Mouse (Mus musculus): ENCODE measurements at regions not wholly inside any gene's neighbourhood (a gene's known extent, or its start where the extent isn't known, plus 50 kb on each side); places are given as distances from the start of the nearest gene placed in this dataset.

DNA sequence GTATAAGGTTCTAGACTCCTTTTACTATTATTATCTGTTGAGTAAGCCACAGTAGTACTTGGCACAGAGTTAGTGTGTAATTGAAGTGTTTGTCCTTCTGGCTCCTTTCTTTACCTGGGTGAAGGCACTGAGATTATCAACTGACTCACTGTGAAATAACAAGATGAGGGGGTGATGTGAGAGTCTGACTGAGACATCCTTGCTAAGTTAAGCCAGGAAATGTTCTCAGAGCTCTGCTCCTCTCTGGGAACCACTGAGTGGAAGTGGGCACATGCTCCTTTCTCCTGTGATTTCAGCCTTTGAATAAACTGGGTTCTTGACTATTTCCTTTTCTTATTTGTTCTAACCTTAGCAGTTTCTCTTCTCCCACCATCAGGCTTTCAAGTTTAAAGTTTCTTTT lies 380.7 kb upstream of the Prkcq start:
- no peak for ATAC-seq (replicated peaks; ENCODE audit: low read depth, poor library complexity, severe bottlenecking)

DNA sequence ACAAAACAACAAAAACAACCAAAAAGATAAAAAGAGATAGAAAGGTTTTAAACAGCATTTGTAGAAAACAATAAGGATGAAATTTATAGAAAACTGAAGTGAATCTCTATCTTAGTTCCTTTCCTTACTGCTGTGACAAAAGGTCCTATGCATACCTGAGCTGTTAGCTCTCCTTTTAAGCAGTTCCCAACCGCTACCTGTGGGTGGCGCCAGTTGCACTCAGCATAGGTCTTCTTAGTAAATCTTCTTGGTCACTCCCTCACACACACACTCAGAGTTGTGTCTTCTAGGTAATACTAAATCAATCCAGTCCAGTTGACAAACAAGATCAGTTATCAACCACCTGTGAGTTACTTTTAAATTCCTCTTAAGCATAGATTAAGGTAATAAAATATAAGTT lies 355.5 kb upstream of the Prkcq start:
- ATAC-seq (replicated peaks; ENCODE audit: low read depth, poor library complexity, severe bottlenecking), result no peak

DNA sequence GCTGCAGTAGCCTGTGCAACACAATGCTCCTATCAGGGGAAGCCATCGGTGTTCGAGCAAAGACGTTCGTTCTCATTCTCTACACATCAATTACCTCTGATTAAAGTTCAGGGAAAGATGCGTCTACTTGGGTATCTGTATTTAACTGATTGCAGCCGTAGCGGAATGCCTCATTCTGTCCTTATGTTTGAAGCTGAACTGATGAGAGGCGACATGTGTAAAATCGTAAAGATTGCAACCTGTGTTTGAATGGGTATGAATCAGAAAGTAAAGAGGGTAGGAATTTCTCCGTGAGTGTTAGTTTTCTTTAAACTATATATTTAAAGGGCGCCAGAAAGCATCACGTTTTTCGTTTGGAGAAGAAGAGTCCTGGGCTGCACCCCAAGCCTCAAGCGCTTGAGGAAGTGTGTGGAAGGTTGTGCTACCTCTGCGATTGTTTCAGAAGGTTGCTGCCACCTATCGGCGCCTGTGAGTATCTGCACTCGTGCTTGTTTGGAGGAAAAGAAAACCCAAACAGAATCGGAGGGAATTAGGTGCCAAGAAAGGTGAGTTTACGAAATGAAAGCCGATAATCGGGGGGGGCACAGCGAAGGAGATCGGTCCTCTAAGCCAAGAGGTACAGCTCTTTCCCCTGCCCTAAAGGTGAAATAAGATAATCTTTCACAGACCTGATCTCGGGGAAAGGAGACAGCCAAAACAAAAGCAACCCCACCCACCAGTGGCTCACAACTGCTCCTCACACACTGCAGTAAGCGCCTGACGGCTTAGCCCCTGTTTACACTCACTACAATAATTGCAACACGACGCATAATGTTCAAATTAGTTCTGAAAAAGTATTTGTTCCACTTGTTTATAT lies 346.4 kb upstream of the Prkcq start:
- peak; percentile 100 for ATAC-seq (replicated peaks; ENCODE audit: low read depth, poor library complexity, severe bottlenecking)

- no peak for ATAC-seq (replicated peaks; ENCODE audit: low read depth, poor library complexity, severe bottlenecking)
These were observed 345.7 kb upstream of the Prkcq start for GRCm38 (mm10) chr2:10826134-10826767.

DNA sequence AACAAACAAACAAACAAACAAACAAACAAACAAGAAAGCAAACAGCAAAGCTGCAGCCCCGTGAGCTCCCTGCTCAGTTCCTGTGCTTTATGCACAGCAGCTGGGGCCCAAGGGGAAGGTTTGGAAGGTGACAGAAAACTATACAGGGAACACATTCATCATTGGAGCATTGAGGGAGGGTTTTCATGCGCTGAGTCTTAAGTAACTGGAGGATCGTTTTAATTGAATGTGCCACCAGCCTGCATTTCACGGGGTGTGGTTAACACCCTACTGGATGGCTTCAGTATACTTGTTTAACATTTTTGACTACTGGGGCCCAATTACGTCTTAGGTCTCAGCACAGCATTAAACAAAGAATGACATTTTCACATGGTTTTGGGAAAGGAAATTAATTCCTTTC lies 331.9 kb upstream of the Prkcq start:
- ATAC-seq (replicated peaks; ENCODE audit: low read depth, poor library complexity, severe bottlenecking), result no peak

DNA sequence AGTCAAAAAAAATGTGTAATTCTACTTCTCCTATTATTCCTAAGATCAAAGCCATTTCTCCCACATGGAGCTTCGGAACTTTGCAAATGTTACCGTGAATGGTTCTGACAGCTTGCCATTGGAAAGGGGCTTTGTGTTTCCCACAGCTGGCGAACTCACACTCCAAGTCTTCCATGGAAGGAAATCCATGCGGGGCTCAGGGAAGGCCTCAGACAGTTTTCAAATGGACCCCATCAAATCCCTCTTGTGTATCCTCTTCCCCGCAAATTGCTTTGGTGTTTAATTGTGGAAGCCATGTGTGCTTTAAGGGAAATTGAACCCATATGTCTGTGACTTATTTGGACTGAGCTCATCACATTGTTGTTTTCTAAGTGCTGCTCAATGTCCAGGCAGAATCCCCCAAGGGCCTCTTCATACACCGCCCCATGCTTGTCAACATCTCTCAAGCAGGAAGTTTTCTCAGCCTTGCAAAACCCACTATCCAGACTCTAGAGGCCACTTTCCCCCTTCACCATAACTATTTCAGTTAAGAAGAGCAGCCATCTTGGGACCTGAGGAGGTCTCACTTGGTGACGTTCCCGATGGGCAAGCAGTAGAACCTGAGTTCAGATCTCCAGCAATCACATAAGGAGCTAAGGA lies 310.1 kb upstream of the Prkcq start:
- no peak for ATAC-seq (replicated peaks; ENCODE audit: low read depth, poor library complexity, severe bottlenecking)

DNA sequence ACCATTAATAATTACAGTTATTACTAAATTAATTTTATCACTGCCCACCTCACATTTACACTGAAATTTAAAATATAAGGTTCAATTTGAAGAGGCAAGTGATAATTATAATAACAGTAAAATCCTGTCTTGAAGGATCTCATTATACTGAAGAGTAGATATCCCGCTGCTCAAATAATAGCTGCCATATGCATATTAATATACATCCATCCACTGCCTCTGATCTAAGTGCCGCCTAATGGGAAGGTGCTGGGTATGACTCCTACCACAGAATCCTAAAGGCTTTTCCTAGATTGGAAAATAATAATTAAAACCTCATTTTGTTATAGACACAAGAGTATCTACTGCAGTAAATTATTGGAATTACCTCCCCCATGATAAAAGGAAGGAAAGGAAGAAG lies 307.5 kb upstream of the Prkcq start:
- no peak for ATAC-seq (replicated peaks; ENCODE audit: low read depth, poor library complexity, severe bottlenecking)

DNA sequence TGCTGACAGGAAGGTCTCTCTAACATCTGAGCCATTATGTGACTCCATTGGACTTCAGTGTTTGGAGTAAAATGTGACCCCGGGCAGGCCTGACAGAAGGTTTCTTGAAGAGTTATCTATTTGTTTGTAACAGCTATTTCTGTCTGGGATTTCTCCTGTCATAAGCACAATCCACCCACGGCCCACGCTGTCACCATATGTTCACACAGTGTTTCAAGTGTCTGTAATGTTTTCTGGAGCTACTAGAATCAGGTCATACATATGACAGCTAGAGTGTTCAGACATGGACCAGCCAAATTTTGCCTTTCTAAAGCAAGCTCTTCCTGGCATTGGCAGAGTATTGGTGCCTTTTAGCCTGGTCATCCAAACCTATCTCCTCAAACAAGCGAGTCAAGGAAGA lies 297.6 kb upstream of the Prkcq start:
- no peak for ATAC-seq (replicated peaks; ENCODE audit: low read depth, poor library complexity, severe bottlenecking)

- no peak for ATAC-seq (replicated peaks; ENCODE audit: low read depth, poor library complexity, severe bottlenecking)
These were observed 270.0 kb upstream of the Prkcq start for GRCm38 (mm10) chr2:10901926-10902325.

- ATAC-seq (replicated peaks; ENCODE audit: low read depth, poor library complexity, severe bottlenecking), result no peak
These were observed 252.0 kb upstream of the Prkcq start for GRCm38 (mm10) chr2:10919955-10920354.

- no peak for ATAC-seq (replicated peaks; ENCODE audit: low read depth, poor library complexity, severe bottlenecking)
These were observed 251.0 kb upstream of the Prkcq start for GRCm38 (mm10) chr2:10920686-10921485.

DNA sequence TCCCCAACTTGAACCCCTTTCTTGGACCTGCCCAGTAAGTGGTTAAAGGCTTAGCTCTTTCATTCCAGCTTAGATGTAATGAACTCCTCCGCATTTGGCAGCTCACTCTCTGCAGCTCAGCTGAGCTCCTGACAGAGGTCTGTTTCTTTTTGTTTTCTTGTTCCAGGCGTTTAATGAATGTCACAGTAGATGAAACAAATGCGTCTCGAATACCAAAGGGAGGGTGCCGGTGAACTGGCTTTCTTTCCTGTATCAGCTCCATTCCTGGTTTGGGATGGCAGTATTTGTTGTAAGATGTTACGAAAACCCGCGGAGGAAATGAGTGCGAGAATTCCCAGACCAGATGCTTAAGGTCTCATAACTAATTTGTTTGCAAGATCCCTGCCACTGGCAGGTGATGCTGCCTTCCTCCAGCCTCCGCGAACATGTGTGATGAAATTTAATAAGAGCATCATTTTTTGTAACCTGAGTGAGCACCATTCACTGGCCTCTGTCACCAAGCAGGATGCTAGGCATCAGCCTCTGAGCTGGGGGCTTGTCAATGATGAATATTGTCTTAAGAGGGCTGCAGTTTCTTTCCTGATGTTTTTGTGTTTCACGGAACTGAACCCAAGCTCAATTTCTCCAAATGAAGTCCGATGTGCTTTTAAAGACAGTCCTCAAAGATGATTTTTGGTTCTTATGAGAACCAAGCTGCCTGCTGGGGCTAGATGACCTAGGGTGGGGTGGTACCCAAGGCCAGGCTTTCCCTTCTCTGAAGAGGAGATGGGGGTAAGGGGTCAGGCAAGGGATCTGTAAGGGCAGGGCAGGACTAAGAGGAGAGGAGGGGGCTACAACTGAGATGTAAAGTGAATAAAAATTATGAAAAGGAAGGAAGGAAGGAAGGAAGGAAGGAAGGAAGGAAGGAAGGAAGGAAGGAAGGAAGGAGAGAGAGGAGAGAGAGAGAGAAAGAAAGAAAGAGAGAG lies 250.1 kb upstream of the Prkcq start:
- ATAC-seq (replicated peaks; ENCODE audit: low read depth, poor library complexity, severe bottlenecking), result no peak

- ATAC-seq (replicated peaks; ENCODE audit: low read depth, poor library complexity, severe bottlenecking), result no peak
These were observed 247.9 kb upstream of the Prkcq start for GRCm38 (mm10) chr2:10923984-10924383.

DNA sequence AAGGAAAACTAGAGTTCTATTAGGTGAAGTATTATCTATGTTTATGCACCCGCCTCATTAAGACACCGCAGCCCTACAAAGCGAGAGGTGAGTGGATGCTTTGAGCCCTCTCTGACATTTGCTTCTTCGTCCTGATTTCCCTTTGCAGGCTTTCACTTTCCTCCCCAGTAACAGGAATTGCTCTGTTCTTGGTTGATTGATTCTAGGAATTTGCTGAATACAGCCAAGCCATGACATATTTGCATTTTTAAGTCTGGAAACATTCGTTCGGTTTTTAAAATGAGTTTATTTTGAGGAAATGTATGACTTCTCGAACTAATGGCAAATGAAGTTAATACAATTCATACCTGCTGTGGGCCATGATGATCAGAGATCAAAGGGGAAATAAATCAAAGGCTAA lies 246.5 kb upstream of the Prkcq start:
- ATAC-seq (replicated peaks; ENCODE audit: low read depth, poor library complexity, severe bottlenecking), result no peak

DNA sequence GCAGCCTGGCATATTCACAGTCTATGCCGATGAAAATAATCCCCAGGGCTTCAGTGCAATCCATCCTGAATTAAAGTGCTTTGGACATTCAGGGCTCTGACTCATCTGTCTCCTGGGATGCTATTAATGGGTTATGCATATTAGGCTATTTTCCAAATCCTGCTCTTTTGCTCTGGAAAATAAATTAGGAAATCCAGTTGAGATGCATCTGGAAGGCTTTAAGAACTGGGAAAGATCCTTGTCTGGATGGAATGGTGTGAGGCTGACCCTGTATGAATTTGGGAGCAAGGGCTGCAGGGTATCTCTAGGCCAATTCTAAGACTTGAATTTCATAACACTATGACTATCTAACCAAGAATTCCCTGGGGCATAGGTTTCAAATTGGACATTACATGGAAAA lies 234.5 kb upstream of the Prkcq start:
- no peak for ATAC-seq (replicated peaks; ENCODE audit: low read depth, poor library complexity, severe bottlenecking)

DNA sequence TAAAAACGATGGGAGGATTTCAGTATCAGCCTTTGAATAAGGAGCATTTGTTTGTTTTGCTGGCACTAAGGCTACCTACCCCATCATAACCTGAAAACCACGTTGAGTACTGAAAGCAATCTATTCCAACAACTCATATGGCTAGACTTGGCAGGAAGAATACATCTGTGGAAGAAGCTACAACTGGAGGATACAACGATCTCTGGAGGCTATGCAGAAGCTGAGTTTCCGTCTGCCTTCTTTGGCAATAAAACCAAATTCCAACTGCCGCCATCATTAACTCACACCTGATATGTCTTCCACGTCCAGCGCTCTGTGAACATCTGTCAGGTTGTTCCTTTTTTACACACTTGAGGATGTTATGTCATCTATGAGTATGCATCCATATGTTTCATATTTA lies 206.7 kb upstream of the Prkcq start:
- no peak for ATAC-seq (replicated peaks; ENCODE audit: low read depth, poor library complexity, severe bottlenecking)

GRCm38 (mm10) chr2:10966891-10967290 lies 205.0 kb upstream of the Prkcq start:
- ATAC-seq (replicated peaks; ENCODE audit: low read depth, poor library complexity, severe bottlenecking), result no peak

- ATAC-seq (replicated peaks; ENCODE audit: low read depth, poor library complexity, severe bottlenecking), result no peak
These were observed 202.7 kb upstream of the Prkcq start for GRCm38 (mm10) chr2:10969111-10969689.

GRCm38 (mm10) chr2:10972051-10972450 lies 199.9 kb upstream of the Prkcq start:
- no peak for ATAC-seq (replicated peaks; ENCODE audit: low read depth, poor library complexity, severe bottlenecking)

Data from common myeloid progenitor, adult 5-6 weeks (primary cell).